Mouse (Mus musculus): ENCODE measurements around the gene Tab3. TPM values are rescaled to one million over a fixed set of nuclear protein-coding genes. Genes with fewer than 3 reads are reported as not detected.

Gene Tab3
- polyA plus RNA-seq, 1 experiment from 2014 or later, result 8.7 TPM

DNA sequence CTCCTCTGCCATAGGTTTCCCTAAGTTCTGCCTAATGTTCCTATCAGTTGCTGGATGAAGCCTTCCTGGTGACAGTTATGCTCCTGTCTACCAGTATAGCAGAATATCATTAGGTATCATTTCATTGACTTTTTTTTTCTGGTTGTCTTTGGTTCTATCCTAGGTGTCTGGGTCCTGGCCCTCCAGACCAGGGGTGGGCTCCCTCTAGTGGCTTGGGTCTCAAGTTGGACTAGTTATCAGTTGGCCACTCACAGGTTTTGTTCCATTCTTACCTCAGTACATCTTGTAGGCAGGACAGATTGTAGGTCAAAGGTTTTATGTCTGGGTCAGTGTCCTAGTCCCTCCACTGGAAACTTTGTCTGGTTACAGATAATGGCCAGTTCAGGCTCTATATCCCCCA is 11.8 kb downstream of the Tab3 start:
- Histone ChIP-seq H3K9me3 (replicated peaks; ENCODE audit: control insufficient read depth, low read length) (no peaks in the 10 kb centered on the region), H3K27me3 (ENCODE audit: control insufficient read depth, insufficient read depth, low read depth, low read length) (no peaks in the 10 kb centered on the region), H3K4me3 (ENCODE audit: low read depth, low read length) (no peak overlapping the region), H3K9ac (ENCODE audit: low read depth, low read length) (no peak overlapping the region), H3K4me1 (ENCODE audit: control insufficient read depth, low read depth, low read length) (peaks cover 3% of the 10 kb centered on the region; the same call in 1 of the 2 replicates), H3K27ac (ENCODE audit: low read length) (no peak overlapping the region), H3K4me2 (ENCODE audit: low read depth, low read length) (no peak overlapping the region), H3K36me3 (ENCODE audit: control insufficient read depth, insufficient read depth) (no peaks in the 10 kb centered on the region)
- ATAC-seq (ENCODE audit: low read depth), result no peak

DNA sequence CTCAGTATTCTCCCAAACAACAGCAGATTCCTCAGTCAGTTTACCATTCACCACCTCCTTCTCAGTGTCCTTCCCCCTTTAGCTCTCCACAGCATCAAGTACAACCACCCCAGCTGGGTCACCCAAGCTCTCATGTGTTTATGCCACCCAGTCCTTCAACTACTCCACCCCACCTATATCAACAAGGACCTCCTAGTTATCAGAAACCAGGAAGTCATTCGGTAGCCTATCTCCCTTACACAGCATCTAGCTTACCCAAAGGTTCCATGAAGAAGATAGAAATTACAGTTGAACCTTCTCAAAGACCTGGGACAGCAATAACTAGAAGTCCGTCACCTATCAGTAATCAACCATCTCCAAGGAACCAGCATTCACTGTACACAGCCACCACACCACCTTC is 40.9 kb downstream of the Tab3 start:
- peak overlapping the region; percentile 53 for H3K4me2 ChIP-seq (ENCODE audit: low read depth, low read length)
- H3K9me3 ChIP-seq (replicated peaks; ENCODE audit: control insufficient read depth, low read length), result no peaks in the 10 kb centered on the region
- H3K9ac ChIP-seq (ENCODE audit: low read depth, low read length), result peak overlapping the region; percentile 41
- 39% methylated on average over 2 of the region's 2 CpGs for WGBS (ENCODE audit: insufficient replicate concordance)
- H3K4me1 ChIP-seq (ENCODE audit: control insufficient read depth, low read depth, low read length), result no peaks in the 10 kb centered on the region; the same call in 1 of the 2 replicates
- no peaks in the 10 kb centered on the region for H3K27me3 ChIP-seq (ENCODE audit: control insufficient read depth, insufficient read depth, low read depth, low read length)
- H3K27ac ChIP-seq (ENCODE audit: low read length), result peak overlapping the region; percentile 92
- peak; percentile 99 for ATAC-seq (ENCODE audit: low read depth)
- peaks cover 3% of the 10 kb centered on the region; the same call in 1 of the 2 replicates for H3K36me3 ChIP-seq (ENCODE audit: control insufficient read depth, insufficient read depth)
- H3K4me3 ChIP-seq (ENCODE audit: low read depth, low read length), result peak overlapping the region; percentile 51

DNA sequence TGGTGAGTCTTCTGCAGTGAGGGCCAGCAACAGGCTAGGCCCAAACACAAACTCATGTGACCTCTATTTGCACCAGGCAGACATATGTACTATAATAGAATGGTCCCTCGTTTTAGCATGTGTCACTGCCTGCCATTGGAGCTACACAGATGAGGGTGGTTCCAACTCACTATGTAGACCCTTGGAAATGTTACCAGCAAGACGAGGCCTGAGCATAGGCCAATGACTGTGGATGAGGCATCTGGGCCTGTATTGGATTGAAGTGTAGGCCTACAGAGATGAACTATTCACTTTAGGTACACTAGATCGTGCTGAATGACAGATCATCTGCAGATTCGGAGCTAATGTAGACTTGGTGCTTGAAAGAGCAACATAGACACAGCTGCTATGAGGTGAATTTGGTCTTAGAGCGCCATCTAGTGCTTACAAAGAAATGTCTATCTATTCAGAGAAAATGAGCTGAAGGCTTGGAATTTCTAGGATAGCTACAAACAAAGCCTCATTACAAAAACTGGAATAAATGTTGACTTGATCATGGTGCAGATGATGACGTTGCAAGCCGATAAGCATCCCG is 72.5 kb downstream of the Tab3 start:
- H3K36me3 ChIP-seq (ENCODE audit: control insufficient read depth, insufficient read depth), result no peaks in the 10 kb centered on the region
- H3K4me3 ChIP-seq (ENCODE audit: low read depth, low read length), result no peak overlapping the region
- ATAC-seq (ENCODE audit: low read depth), result no peak
- no peaks in the 10 kb centered on the region for H3K4me1 ChIP-seq (ENCODE audit: control insufficient read depth, low read depth, low read length)
- no peaks in the 10 kb centered on the region for H3K27me3 ChIP-seq (ENCODE audit: control insufficient read depth, insufficient read depth, low read depth, low read length)
- H3K4me2 ChIP-seq (ENCODE audit: low read depth, low read length), result no peak overlapping the region
- WGBS (ENCODE audit: insufficient replicate concordance), result 34% methylated on average over 8 of the region's 8 CpGs
- no peaks in the 10 kb centered on the region for H3K9me3 ChIP-seq (replicated peaks; ENCODE audit: control insufficient read depth, low read length)
- no peak overlapping the region for H3K27ac ChIP-seq (ENCODE audit: low read length)
- H3K9ac ChIP-seq (ENCODE audit: low read depth, low read length), result no peak overlapping the region

DNA sequence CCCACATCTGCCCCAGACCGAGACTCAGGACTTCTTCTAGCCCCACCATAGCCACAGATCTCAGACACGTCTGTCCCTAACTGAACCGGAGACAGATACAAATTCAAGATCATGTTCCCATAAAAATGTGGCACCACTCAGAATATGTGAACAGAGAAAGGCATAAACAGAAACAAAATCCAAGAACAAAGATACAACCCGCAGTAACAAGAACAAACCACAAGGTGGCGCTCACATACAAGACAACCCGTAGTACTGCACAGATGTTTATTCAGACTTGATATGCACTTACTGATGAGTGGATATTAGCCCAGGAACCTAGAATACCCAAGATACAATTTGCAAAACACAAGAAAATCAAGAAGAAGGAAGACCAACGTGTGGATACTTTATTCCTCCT is 103.0 kb downstream of the Tab3 start:
- no peak overlapping the region for H3K9ac ChIP-seq (ENCODE audit: low read depth, low read length)
- no peak for ATAC-seq (ENCODE audit: low read depth)
- H3K4me1 ChIP-seq (ENCODE audit: control insufficient read depth, low read depth, low read length), result no peaks in the 10 kb centered on the region
- no peaks in the 10 kb centered on the region for H3K36me3 ChIP-seq (ENCODE audit: control insufficient read depth, insufficient read depth)
- H3K4me3 ChIP-seq (ENCODE audit: low read depth, low read length), result no peak overlapping the region
- H3K27ac ChIP-seq (ENCODE audit: low read length), result no peak overlapping the region
- no peak overlapping the region for H3K4me2 ChIP-seq (ENCODE audit: low read depth, low read length)
- no peaks in the 10 kb centered on the region for H3K27me3 ChIP-seq (ENCODE audit: control insufficient read depth, insufficient read depth, low read depth, low read length)
- no peaks in the 10 kb centered on the region for H3K9me3 ChIP-seq (replicated peaks; ENCODE audit: control insufficient read depth, low read length)
- WGBS (ENCODE audit: insufficient replicate concordance), result 13% methylated on average over 7 of the region's 7 CpGs

DNA sequence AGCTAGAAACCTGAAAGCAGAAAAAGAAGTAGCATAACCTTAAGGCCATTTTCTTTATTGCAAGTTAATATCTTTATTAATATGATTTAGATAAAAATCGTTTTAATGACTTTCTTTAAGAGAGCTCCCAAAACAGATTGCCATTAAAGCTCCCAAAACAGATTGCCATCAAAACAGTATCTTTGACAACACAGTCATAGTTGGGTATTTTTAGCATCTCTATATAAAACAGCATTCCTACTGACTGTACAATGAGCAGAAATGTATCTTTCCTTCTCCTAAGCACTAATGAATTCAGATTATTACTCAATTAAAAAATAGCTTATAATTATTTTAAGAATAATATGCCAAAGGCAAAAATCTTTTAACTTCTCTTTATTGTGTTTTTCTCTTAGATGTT is 108.3 kb downstream of the Tab3 start:
- Histone ChIP-seq H3K4me3 (ENCODE audit: low read depth, low read length) (no peak overlapping the region), H3K27ac (ENCODE audit: low read length) (no peak overlapping the region), H3K9ac (ENCODE audit: low read depth, low read length) (no peak overlapping the region), H3K9me3 (replicated peaks; ENCODE audit: control insufficient read depth, low read length) (no peaks in the 10 kb centered on the region), H3K4me1 (ENCODE audit: control insufficient read depth, low read depth, low read length) (no peaks in the 10 kb centered on the region), H3K4me2 (ENCODE audit: low read depth, low read length) (no peak overlapping the region), H3K36me3 (ENCODE audit: control insufficient read depth, insufficient read depth) (no peaks in the 10 kb centered on the region), H3K27me3 (ENCODE audit: control insufficient read depth, insufficient read depth, low read depth, low read length) (no peaks in the 10 kb centered on the region)
- no peak for ATAC-seq (ENCODE audit: low read depth)
- WGBS (ENCODE audit: insufficient replicate concordance), result 36% methylated on average over 1 of the region's 1 CpGs

DNA sequence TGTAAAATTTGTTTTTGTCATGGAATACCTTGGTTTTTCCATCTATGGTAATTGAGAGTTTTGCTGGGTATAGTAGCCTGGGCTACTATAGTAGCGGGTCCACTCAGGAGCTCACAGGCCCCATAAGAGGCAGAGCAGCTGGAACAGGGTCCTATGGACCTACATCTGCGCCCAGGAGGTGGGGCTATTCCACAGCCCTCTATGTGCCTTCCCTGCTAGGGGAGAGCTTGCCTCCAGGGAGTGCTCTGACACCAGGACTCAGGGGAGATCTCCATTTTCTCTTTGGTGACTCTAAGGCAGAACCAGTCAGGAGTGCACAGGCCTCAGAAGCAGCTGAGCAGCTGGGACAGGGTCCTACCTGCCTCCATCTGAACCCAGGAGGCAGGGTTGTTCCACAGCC is 109.9 kb downstream of the Tab3 start:
- 36% methylated on average over 2 of the region's 2 CpGs for WGBS (ENCODE audit: insufficient replicate concordance)

More for the DNA sequence above, 109.9 kb downstream of the Tab3 start:
- Histone ChIP-seq H3K4me1 (ENCODE audit: control insufficient read depth, low read depth, low read length) (no peaks in the 10 kb centered on the region), H3K9me3 (replicated peaks; ENCODE audit: control insufficient read depth, low read length) (no peaks in the 10 kb centered on the region), H3K36me3 (ENCODE audit: control insufficient read depth, insufficient read depth) (no peaks in the 10 kb centered on the region), H3K27me3 (ENCODE audit: control insufficient read depth, insufficient read depth, low read depth, low read length) (no peaks in the 10 kb centered on the region), H3K27ac (ENCODE audit: low read length) (no peak overlapping the region), H3K4me2 (ENCODE audit: low read depth, low read length) (no peak overlapping the region), H3K9ac (ENCODE audit: low read depth, low read length) (no peak overlapping the region), H3K4me3 (ENCODE audit: low read depth, low read length) (no peak overlapping the region)
- no peak for ATAC-seq (ENCODE audit: low read depth)

Small RNA genes lying within 50 kb of the gene (microRNA-seq; reads per million reads assigned to microRNA genes)
- gene Gm44378, result not detected

Other genes starting within 250 kb of the Tab3 start
- gene Gk, start 202.8 kb downstream of the Tab3 start, polyA plus RNA-seq (2015; fragmentation: Nextera tagmentation; extraction: Ambion mirVana), result 15.0 and 16.6 TPM in 2 replicates